Mouse (Mus musculus): ENCODE data around the gene Nlrp6.
"Not testable (repeated sequence)": the region's sequence is repeated elsewhere in the genome, so short reads cannot be mapped to it uniquely, and the experiment has no call there.

Gene Nlrp6

DNA sequence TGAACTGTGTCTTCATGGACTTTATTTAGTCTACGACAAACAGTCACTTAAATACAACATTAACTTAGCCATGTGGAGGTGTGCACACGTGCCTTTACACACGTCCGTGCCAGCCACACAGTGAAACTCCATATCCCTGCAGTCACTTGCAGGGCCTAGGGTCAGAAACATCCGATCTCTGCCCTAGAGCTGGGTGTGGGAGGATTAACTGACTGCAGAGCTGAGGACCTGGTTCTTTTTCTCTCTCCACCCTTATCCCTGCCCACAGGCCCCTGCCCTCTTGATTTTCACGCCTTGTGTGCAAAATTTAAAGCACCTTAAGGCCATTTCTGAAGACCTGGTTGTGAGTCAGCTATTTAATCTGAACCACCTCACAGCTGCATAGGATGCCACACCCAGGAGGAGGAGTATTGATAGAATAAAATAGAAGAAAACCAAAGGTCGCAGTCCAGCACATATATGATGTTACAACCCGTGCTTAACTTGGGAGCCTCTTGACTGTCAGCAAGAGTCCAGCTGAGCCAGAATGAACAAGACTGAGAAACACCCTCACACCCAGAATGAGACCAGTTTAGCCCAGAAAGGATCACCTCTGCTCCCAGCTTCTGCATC, at the start of gene Nlrp6:
TSS of gene Nlrp6 (plus strand) at position 485 of the 612 bp plus-strand sequence.
- no peak for DNase-seq (ENCODE audit: low read depth, low spot score)

DNA sequence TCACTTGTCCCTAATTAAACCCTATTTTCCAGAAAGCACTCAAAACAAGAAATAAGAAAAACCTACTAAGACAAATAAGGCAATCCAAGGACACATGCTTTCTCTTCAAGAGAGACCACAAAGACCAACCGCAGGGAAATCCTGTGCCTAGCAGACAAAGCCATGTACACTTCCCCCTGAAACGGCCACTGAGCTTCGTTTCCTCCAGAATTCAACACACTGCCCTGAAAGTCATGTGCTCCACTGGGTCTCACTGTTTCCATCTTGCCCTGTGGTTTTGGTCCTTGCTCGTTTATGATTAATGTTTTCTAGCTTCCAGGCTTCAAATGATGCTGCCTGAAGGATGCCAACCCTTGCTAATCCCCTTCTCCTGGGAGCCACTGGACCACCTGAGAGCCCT, 46.5 kb upstream of the Nlrp6 start:
- DNase-seq (ENCODE audit: low read depth, low spot score): no peak

DNA sequence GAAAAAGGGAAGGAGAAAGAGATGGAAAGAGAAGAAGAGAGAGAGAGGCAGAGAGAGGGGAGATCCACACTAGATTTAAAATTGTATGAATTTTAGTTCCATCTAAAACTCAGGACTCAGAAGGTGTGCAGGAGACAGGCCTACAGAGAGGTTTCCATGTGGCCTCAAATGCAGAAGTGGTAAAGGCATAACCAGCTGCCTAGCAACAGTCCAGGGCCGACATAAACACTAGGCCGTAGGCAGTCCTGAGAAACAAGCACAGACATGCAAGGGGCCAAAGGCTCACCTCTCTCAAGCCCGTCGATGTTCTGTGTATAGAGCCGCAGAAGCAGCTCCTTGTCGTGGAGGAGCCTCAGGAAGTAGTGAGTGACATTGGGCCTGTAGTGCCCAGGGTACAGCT, 43.3 kb upstream of the Nlrp6 start:
- DNase-seq (ENCODE audit: low read depth, low spot score): no peak

DNA sequence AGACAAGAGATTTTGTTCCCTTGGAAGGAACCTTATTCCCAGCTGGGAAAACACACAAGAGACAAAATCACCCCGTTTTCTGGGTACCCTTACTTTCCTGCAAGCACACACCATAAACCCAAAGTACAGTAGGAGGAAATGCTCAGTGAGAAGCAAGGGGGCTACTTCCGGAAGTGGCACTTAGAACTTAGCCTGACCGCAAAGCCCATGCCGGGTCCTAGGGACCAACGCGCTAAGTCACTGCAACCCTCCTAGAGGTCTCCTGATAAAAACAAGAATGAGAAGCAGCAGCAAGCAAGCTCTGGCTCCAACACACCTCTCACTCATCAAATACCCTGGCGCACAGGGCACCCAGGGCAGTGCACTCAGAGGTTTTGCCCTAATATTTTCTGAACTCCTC, 41.3 kb upstream of the Nlrp6 start:
- DNase-seq (ENCODE audit: low read depth, low spot score): no peak

DNA sequence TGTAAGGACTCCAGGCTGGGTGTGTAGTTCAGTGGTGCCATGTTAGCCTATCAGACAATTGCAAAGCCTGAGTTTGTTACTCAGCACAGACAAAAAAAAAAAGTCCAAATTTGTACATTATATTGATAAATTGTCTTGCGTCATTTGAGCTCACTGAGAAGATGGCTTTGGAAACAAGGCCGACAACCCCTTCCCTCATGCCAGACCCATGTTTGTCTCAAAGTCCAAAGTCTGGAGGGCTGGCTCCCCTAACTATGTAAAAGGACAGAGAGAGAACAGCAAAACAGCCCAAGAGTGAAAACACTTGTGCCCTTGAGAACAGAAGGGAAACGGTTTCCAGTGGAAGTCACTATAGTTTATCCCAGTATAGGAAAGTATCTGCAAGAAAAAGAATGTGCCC, 40.3 kb upstream of the Nlrp6 start:
- no peak for DNase-seq (ENCODE audit: low read depth, low spot score)

DNA sequence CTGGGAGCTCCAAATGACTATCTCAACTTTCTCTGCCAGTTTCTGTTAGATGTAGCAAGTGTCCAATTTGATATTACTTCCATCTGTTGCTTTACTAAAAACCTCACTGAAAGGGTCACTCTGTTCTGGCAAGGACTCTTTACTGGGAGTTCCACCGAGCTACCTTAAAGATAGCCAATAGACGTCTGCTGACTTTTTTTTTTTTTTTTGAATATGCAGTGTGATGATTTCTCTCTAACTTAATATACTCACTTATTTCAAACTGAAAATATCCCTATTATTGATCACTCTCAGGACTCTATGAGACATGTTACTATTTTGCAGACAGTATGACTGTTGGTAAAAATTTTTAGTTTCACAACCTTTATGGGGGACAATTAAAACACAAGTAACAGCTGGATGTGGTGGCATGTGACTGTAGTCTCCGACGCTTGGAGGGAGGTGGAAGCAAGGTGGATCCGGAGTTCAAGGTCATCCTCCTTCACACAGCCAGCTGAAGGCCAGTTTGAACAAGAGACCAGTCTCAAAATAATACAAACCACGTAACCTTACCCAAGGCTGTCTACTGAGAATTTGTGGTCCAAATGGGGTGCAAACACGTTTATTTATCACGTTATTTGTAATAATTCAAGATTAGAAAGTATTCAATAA, 39.7 kb upstream of the Nlrp6 start:
- DNase-seq (ENCODE audit: low read depth, low spot score): no peak

DNA sequence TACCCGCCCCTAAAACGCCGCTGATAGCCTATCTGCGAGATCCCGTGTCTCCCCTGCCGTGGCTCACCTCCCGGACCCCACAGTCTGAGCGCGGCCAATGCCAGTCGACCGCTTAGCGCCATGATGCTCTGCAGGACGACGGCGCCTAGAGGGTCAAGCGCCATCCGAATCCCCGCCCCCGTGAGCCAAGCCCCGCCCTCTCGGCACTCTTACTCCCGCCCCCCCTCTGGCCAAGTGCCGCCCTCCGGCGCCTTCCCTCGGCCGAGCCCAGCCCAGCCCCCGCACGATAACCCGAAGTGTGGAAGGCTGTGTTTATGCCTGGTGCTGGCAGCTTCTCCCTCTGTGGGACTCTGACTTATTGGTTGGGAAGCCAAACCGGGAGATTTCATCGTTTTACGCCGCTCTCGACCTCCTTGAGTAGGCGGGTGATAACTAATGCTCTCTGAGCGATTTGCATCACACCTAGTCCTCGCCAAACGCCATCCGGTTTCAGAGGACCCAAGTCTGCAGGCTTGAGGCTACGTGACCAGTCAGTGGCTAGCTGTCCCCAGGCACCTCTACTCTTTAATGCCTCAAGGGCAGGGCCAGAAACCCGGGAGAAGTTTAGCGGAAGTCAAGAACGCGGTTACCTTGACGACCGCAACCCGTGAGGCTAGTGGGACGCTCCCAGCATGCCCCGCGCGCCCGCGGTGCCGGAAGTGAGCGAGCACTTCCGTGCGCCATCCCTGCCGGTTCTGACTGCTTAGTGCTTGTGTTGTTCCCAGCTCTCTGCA, 38.8 kb upstream of the Nlrp6 start, which contains the start of the genes Psmd13 and Sirt3:
TSS of gene Psmd13 (plus strand) at position 273 of the 773 bp plus-strand sequence.
TSS of gene Sirt3 (minus strand) at position 614 of the 773 bp plus-strand sequence.
- peak; percentile 92 for DNase-seq (ENCODE audit: low read depth, low spot score)

DNA sequence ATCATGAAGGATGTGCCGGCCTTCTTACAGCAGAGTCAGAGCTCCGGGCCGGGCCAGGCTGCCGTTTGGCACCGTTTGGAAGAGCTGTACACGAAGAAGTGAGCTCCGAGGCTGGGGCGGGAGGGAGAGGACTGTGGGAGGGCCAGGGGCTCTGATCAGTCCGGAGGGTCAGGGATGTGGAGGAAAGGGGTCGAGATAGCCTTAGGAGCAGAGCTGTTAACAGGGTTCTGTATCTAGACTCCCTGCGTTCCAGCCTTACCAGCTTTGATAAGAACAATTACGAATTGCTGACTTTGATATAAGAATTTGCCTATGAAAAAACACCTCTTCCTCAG, 38.3 kb upstream of the Nlrp6 start:
- DNase-seq (ENCODE audit: low read depth, low spot score): no peak

DNA sequence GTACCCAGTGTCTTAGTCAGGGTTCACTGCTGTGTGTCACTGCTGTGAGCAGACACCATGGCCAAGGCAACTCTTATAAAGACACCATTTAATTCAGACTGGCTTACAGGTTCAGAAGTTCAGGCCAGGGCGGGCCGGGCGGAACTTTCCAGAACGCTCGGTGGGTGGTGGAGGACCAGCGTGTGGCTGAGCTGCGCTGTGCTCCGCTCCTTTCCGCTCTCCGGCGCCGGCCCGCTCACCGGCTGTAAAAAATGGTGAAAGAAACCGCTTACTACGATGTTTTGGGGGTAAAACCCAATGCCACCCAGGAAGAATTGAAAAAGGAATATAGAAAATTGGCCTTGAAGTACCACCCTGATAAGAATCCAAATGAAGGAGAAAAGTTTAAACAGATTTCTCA, 30.1 kb upstream of the Nlrp6 start:
- not testable (repeated sequence) for DNase-seq (ENCODE audit: low read depth, low spot score)

DNA sequence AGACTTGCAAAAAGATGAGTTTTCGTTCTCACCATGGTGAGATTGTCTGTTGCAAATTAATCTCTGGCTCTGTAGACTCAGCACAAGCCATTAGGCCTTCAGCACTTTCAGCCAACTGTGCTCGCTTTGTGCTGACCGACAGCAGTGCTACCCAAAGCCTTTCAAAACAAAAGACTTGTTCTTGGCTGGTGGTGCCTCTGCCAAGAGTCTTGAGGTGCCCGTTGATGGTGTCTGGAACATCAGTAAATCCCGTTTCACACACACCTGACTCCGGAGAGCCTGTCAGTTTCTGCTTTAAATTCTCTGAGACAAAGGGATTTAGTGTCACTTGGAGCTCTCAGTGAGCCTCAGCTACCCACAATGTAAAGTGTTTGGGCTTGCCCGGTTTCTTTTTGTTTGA, 26.7 kb upstream of the Nlrp6 start:
- DNase-seq (ENCODE audit: low read depth, low spot score): no peak

DNA sequence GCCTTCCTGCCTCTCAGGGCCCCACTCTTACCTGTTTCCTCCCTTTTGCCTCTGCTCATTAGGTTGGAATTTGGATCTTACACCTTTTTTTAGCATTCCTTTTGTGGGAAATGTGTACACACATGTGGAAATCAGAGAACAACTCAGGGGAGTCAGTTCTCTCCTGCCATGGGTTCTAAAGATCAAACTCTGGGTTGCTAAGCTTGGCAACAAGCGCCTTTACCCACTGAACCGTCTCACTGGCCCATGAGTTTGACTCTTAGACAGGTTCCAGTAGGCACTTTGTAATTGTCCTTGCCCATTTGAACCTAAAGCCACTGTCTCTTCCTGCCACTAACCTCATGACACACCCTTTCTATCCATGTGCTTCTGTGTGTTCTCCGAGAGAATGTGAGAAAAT, 26.1 kb upstream of the Nlrp6 start:
- DNase-seq (ENCODE audit: low read depth, low spot score): no peak

DNA sequence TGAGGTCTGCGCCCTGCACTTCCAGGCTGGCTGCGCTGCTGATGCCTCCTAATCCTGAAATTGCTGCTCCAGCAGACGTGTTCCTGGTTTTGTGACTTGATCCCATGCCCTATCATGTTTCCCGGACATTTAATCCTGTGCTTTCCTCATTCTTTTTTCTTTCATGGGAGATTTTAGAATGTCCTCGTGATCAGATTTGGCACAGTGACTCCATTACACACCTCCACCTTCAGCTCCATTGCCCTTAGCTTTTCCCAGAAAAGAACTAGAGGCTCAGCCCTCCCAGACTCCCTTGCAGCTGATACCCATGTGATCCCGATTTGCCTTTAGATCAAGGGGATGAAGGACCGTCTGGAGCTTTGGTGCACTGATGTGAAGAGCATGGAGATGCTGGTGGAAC, 22.8 kb upstream of the Nlrp6 start:
- no peak for DNase-seq (ENCODE audit: low read depth, low spot score)

DNA sequence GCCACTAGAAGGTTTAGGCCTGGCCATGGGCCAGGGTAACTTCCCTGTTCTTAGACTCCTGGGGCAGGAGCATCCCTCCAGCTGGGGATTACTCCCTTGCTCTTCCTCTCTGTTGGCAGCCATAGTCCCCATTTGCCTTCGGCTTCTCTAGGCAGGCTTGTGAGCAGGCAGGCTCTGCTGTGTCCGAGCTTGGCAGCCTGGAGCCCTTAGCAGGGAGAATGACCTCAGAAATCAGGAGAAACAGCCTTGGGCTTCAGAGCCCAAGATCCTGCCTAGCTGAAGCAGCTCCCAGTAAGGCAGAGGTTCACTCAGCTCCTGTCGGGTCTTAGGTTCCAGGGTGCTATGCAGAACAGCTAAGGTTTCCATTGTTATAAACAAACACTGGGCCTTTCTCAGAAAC, 21.6 kb upstream of the Nlrp6 start:
- DNase-seq (ENCODE audit: low read depth, low spot score): no peak

DNA sequence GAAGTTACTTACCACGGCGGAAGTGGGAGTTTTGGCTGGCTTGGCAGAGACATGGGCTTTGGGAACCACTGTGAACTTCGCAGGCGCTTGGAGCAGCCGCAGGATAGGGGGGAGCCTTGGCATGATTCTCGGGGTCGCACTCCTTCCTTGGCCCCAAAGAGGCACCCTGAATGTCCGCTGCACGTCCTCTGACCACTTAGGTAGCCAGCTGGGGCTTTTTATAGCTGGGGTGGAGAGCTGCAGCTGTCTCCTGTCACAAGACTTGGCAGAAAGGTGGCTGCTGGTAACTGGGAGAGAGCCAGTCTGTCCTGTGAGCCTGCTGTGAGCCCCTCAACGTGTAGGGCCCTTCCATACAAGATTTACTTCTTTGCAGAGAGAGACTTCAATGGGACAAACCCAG, 20.5 kb upstream of the Nlrp6 start, which contains the start of gene Cox8b:
TSS of gene Cox8b (minus strand) at position 227 of the 400 bp plus-strand sequence.
- DNase-seq (ENCODE audit: low read depth, low spot score): no peak

DNA sequence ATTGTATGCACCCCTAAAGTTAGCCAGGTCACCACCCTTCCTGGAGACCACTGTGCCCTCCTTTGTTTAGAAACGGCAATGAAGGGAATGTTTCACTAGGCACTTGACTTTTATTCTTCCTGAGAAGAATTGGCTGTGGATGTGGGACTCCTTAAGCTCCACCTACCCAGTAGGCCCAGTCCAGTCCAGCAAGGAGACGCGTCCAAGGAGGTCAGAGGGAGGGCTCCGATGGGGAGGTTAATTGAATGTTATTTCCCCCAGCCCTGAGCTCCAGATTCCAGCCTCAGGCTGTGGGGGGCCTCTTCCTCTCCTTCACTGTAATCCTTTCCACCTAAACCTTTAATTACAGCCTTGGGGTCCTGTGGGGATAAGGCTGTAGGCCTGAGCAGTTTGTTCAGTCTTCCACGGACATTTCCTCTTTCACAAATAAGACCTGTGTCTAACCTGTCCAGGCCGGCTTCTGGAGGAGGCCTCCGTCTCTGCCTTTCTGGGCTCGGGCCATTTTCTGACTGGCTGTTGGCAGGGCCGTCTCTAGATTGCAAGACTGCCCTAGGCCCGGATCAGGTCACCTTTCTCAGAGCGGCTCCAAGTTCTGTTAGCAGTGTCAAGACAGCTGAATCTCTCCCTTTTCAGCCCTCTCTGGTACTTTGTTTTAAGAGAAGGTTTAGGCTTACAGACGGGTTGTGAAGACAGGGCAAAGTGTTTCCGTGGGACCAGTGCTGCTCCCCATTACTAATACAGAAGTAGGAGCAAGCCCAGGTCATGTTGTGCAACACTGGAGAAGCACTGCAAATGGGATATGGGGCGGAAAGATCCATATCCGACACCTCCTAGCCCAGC, 18.4 kb upstream of the Nlrp6 start:
- DNase-seq (ENCODE audit: low read depth, low spot score): no peak

DNA sequence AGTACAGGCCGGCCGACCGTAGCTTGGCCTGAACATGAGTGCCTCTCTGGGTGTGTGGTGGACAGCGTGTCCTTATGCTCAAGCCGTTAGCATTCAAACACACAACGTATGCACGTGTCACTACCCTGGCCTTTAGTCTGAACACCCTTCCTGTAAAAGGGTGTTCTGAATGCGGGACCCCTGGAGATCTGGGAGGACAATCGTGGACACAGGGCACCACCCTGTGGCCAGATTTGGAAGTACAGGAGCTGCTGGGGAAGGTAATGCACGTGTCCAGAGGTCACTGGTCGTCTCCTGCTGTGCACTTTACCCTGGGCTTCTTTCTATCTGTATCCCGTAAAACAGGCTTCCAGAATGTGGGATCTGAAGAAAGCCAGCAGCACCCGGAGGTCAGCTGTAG, 17.5 kb upstream of the Nlrp6 start:
- DNase-seq (ENCODE audit: low read depth, low spot score): no peak

DNA sequence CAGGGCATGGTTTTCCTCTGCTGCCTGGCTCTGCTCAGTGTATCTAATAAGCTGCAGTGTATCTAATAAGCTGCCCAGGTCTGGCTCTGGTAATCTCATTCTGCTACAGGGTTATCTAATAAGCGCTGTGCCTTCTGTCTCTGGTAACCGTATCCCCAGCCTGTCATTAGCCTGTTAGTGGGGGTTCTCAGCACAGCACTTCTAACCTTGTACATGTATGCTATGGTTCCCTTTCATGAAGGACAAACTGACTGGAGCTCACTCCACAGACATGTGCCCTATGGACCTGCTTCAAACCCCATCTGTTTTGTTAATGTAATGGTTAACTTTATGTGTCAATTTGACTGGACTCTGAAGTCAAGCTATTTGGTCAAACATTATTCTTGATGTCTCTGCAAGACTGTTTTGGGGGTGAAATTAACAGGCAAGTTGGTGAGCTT, 15.0 kb upstream of the Nlrp6 start:
- no peak for DNase-seq (ENCODE audit: low read depth, low spot score)

DNA sequence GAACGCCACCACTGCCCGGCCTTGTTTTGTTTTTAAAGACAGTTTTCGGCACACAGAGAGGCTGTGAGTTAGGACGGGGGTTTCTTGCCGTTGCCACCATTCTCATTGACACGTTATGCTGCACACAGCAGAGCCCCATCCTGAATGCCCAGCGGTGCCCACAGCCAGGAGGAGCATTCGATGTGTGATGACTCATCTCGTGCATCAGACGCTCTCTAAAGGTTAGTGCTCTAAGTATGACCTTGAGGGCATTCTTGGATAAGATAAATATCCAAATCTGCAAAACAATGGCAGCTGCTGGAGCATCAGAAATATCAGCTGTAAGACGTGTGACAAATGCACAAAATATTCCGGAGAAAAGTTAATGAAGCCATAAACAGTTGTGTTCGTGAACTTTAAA, 13.6 kb upstream of the Nlrp6 start:
- DNase-seq (ENCODE audit: low read depth, low spot score): no peak

DNA sequence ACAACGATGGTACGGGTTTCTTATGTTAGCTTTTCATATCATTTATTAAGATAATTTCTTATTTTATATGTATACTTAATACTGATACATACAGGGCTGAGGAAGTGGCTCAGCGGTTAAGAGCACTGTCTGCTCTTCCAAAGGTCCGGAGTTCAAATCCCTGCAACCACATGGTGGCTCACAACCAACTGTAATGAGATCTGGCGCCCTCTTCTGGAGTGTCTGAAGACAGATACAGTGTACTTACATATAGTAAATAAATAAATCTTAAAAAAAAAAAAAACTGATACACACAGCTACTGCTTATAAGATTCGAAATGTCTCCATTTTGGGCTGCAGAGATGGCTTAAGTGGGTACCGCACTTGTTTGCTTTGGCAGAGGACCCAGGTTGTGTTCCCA, 13.0 kb upstream of the Nlrp6 start:
- DNase-seq (ENCODE audit: low read depth, low spot score): no peak

DNA sequence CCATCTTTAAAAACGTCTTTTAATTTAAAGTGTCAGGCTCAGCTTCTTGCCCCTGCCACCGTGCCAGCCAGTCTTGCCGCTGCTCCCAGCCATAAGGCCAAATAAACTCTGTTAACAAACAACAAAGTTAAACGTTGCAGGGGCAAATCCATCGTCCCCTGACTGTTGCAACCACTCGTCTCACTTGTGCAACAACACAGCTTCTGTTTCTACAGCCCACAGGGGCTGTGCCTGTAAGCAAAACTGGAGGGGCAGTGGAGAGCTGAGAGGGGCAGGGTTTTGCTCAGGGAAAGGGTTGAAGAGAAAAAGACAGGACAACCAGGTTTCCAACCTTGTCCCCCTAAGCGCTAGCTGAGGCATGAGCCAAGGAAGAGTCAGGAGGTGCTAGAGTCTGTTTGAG, 12.5 kb upstream of the Nlrp6 start:
- DNase-seq (ENCODE audit: low read depth, low spot score): no peak

DNA sequence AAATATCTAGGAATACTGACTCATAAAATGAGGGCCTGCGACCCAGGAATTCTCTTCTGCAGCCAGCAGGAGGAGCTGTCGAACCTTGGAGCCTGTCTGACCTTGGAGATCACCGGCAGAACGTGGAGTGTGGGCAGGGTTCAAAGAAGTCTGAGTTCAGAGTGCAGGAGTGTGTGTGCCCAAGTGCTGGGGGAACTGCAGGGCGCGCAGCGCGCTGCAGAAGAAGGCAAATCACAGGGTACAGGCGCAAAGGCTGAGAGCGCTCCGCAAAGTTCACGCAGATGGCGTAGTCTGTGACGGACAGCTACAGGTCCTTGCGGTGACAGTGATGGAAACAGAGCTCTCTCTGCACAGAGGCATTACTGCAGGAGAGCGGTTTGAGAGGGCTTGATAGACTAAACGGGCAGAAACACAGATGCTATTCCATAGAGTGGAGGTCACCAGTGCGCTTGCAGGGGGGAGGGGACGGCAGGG, 12.0 kb upstream of the Nlrp6 start:
- no peak for DNase-seq (ENCODE audit: low read depth, low spot score)

DNA sequence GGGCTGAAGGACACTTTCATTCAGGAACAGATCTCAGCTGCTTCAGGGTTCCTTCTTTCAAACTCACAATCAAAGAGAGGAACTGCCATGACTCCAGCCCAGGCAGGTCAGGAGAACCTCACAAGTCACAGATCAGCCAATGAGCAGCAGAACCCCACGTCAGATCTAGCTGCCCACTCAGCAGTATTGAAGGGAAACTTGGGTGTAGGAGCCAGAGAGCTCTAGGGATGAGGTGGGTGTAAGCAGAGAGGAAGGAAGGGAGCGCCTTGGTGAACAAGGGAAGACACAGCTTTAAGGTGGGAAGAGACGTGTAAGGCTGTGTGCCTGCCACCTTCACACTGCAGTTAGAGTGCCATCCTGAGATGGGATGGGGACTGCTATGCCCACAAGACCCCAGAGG, 8.4 kb upstream of the Nlrp6 start:
- DNase-seq (ENCODE audit: low read depth, low spot score): peak; percentile 64

Data from telencephalon, adult 2 months (tissue).